Mouse (Mus musculus): ENCODE measurements around the gene Gm3371.
"Not testable (repeated sequence)": the region's sequence is repeated elsewhere in the genome, so short reads cannot be mapped to it uniquely, and the experiment has no call there.

The Gm3371 gene

DNA sequence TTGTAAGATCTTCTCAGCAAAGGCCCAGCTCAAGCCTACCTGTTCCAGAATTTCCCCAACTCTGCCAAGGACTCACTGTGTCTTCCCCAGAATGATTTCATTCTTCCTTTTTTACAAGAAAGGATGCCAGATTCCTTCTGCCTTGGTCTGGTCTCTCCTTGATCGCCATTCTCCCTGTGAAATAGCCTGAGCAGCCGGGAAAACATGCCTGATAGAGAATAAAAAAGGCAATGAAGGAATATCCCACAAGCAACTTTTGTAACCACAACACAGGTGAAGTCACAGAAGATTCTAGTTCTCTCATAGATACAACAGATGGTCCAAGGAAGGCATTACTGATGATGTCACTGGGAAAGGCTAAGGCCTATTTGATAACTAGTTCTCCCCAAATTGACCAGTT, at the start of gene Gm3371:
TSS of gene Gm3371 (minus strand) at position 101 of the 400 bp plus-strand sequence.
- DNase-seq: not testable (repeated sequence)

DNA sequence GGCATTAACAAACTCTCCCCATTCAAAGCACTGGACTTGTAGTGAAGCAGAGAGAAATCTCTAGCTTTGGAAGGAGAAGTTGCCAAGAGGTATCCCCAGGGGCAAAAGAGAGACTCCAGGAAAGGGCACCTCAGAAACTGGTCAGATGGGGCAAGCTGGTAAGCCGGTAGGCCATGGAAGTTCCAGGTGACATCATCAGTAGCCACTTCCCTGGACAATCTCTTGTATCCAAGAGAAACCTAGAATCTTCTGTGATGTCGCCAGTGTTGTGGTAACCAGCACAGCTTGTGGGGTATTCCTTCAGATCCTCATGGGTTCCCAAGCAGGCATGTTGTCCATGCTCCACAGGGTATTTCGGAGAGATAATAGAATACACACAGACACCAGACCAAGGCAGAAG, 22.8 kb upstream of the Gm3371 start, which contains the start of gene Gm8232:
TSS of gene Gm8232 (plus strand) at position 301 of the 400 bp plus-strand sequence.
- not testable (repeated sequence) for DNase-seq

DNA sequence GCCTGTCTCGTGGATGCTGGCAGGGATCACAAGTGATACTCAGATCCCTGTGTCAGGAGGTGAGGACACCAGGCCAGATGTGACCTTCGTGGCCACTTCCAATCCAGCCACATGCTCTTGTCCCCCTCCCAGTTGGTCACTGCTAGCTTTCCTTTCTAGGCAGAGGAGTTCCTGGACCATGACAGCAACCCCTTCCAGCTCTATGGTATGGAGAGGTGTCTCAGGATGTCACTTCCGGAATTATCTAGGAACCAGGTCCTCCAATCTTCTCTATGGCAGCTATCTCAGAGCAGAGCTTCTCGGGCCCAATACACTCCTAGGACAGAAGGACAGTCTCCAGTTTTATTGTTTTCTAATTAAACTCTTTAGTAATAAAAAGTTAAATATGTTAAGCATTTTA, 26.3 kb downstream of the Gm3371 start:
- DNase-seq: not testable (repeated sequence)

DNA sequence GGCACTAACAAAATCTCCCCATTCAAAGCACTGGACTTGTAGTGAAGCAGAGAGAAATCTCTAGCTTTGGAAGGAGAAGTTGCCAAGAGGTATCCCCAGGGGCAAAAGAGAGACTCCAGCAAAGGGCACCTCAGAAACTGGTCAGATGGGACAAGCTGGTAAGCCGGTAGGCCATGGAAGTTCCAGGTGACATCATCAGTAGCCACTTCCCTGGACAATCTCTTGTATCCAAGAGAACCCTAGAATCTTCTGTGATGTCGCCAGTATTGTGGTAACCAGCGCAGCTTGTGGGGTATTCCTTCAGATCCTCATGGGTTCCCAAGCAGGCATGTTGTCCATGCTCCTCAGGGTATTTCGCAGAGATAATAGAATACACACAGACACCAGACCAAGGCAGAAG, 45.4 kb downstream of the Gm3371 start, which contains the start of gene Gm8229:
TSS of gene Gm8229 (plus strand) at position 301 of the 400 bp plus-strand sequence.
- not testable (repeated sequence) for DNase-seq

DNA sequence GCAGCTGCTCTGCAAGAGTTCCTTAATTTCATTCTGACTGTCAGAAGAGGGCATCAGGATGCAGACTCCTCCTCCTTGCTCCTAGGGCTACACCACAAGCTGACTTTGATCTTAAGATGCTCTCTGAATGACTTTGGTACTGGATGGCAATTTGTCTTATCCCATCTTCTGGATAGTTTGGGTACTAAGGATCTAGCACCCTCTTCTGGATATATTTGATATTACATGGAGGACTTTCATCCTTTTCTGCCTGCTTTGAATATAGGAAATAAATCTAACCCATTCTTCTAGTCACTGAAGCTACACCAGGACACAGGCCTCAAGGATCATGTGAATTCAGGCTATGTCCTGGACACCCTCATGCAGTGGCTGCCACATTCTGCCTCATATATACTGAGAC, 48.2 kb downstream of the Gm3371 start:
- DNase-seq: not testable (repeated sequence)

DNA sequence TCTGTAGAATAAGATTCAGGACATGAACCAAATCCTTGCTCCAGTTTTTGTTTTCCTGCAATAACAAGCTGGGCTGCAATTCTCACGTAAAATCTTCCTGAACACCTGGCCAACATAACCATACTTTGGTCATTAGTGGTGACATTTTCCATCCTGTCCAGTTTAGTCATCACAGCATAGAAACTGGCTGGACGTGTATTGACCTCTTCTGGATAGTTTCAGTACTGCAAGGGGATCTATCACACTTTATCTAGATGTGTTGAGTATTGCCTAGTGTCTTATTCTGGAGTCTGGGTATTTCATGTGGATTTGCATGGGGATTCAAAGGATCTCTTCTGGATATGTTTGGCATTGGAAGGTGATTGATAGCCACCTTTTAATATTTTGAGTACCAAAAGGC, 49.1 kb downstream of the Gm3371 start:
- DNase-seq: not testable (repeated sequence)

Measured in kidney, postnatal 36 days (tissue).